Mouse (Mus musculus): ENCODE results near the gene Tmprss3.

Tmprss3 gene

DNA sequence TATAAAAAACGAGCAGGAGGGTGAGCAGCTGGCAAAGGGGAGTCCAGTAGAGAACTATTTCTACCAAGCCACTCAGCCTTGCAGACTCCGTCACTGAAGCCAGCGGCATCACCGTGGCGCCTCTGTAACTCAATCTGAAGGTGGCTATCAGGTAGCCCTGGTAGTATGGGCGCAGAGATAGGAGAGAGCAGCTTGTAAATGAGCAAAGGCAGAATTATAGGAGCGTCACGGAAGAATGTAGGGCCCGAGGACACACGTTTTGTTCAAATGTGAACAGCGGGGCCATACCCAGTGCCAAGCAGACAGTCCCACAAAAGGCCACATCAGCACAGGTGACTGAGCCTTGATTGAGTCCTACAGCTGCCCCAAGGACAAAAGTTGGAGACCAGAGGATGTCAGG lies at the start of gene Tmprss3:
Gene Tmprss3, minus strand, starts transcription at position 101 of the 400 bp plus-strand sequence.
- no peak for DNase-seq

DNA sequence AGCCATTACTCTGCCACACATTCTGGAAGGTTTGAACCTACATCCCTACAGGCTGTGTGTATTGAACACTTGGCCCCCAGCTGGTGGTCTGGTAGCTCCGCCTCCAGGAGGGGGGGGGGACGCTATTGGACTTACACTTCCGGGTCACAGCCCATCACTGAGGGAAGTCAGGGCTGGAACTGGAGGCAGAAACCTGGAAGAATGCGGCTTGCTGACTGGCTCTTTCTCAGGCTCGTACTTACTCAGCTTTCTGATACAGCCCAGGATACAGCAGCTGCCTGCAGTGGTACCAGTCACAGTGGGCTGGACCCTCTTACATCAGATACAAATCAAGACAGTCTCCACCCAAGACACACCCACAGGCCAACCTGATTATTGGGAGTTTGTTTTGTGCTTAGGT lies 48.4 kb upstream of the Tmprss3 start:
- DNase-seq = no peak

DNA sequence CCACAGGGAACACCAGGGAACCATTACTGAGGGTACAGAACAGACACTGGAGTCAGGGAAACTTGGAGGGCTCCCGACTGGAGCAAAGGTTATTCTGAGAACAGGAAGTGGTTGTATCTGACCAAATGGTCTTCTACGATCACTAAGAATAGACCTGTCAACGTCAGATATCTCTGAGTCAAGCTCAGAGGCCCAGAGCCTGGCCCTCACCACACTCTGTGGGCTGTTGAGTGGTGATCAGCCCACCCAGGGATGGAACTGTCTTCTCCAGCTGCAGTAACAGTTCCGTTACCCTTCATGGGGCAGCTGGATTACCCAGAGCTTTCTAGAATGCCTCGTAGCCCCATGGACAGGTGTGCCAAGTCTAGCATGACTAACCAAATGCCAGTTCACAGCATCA lies 46.5 kb upstream of the Tmprss3 start:
- DNase-seq = no peak

DNA sequence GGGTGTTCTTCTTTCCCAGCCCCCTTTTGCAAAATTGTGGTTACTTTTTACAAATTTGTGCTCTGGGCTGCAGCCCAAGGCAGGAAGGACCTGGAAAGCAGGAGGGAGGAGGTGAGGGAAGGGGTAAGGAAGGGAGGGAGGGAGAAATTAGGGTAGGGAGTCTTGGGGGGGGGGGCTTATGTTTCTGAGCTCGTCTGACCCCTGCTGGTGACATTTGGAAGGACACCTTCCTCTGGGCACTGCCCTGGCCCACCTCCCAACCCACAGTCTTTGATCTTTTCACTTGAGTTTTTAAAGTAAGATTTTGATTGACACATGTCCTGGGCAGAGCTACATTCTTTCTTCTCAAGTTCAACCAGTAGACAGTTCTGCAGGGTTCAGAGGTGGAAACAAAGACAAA lies 44.0 kb upstream of the Tmprss3 start:
- no peak for DNase-seq

DNA sequence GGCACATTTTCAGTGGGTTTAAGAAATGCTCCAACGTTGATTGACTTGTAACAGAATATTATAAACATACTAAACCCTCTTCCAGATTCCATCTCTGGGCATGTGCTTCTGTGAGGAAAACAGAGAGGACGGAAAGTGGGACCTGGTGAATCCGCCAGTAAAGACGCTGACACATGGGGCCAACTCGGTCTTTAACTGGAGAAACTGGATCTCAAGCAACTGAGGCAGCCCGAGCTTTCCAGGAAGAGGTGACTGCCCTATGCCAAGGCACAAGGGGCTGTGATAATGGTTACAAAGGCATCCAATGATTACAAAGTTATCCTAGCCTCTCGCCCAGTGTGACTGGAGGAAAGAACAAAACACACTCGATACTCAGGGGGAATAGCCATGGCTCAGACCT lies 42.4 kb upstream of the Tmprss3 start:
- DNase-seq = no peak

DNA sequence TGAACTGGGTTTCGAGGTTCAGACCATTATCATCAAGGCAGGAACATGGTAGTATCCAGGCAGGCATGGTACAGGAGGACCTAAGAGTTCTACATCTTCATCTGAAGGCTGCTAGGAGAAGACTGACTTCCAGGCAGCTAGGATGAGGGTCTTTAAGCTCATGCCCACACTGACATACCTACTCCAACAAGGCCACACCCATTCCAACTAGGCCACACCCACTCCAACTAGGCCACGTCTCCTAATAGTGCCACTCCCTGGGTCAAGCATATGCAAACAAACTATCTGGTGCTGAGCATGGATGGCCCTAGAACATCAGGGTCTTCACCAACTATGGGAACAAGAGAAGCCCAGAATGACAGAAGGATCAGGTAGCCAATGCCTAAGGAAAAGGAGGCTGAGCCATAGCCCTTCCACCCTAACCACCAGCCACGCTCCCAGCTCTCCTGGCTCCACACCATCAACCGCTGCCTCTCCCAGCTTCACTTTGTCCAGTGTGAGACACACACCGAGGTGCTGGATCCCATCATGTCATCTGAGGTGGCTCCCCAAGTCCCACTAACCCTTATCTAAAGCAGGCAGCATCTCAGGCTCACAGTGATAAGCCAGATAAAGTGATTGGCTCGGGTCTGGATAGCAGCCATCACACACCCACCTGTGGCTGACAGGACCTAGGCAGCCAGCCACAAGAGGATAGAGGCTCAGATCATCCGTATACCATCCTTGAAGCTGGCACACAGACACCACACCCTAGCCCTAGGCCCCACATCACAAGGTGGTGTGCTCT lies 39.6 kb upstream of the Tmprss3 start:
- no peak for DNase-seq

DNA sequence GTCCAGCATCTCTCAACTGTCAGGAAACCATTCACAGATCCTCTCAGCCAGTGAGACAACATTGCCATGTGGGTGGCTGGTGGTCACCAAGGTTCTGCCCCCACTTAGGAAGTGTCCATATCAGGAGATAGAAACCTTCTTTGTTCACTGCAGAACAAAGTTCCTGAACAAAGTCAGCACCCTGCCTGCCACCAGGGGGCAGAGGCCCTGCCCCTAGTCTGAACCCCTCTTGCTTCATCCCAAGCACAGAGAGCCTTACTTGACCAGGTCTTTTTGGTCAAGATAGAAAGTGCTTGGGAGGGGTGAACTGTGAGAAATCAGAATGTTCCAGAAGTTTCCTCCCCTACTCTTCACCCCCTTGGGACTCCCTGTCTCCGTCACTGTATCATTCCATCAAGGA lies 37.1 kb upstream of the Tmprss3 start:
- DNase-seq = no peak

DNA sequence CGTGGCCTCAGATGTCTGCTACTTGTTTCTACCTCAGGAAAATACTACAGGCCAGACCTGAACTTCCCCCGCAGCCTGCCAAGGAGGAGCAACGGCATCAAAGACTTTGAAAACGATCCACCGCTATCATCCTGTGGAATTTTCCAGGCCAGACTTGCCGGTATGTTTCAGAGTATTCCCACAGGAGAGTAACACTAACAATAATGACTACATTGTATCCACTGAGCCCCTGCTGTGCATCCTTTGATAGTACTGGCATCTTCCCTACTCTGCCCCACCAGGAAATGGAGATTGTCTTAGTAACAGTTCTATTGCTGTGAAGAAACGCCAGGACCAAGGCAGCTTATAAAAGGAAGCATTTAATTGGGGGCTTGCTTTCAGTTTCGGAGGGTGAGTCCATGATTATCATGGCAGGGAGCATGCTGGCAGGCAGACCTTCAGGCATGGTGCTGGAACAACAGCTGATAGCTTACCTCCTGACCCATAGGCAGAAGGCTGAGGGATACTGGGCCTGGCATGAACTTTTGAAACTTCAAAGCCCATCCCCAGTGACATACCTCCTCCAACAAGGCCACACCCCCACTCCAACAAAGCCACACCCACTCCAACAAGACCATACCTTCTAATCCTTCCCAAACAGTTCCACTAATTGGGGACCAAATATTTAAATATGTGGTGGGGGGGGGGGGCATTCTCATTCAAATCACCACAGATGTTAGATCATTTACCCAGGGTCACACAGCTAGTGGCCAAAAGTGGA lies 33.7 kb upstream of the Tmprss3 start:
- no peak for DNase-seq

DNA sequence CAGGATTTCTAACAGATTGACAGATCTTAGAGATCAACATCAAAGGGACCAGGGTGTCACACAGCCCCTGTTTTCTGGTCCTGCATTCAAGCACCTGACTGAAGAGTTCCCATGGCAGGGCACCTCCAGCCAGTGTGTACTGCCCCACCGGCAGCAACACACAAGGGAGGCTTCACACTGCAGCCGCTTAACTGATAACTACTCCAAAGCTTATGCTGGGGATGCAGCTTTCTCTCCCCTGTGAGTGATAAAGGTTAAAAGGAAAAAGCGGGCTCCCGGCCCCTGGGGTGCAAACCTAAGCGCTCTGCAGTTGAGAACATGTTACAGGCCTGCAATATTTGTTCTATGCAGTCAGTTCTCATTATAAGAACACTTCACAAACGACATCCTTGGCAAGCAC lies 33.0 kb upstream of the Tmprss3 start:
- no peak for DNase-seq

DNA sequence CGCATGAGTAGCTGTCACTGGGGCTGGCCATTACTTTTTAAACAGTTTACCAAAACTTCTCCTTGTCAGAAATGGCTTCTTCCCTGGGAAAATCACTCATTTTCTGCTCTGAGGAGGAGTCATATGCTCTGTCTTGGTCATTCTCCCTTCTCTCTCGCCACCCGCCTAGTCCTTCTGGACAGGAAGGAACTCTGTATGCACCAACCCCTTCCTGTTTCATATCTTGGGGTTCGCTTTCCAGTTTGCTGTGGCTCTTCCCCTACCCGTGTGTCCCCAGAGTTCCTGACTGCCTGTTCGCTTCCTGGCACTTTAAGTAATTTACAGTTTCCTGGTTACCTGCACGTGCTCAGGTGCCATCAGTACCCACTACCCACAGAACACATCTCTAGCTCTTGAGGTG lies 28.2 kb upstream of the Tmprss3 start:
- DNase-seq = no peak

DNA sequence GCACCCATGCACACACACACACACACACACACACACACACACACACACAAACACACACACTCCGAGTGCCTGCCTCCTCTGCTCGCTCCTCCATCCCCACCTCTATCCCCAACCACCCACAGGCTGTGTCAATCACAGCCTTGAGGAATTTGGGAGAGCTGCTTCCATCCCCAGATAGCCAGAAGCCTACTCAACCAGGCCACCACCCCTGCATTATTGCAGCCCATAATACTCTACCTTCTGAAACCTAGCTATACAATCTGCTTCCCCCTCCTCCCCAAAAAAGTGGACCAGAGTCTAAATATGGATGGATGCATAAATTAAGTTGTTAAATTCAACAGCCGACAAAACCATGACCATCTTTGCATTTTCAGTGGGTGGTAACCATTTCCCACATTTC lies 27.6 kb upstream of the Tmprss3 start:
- no peak for DNase-seq

DNA sequence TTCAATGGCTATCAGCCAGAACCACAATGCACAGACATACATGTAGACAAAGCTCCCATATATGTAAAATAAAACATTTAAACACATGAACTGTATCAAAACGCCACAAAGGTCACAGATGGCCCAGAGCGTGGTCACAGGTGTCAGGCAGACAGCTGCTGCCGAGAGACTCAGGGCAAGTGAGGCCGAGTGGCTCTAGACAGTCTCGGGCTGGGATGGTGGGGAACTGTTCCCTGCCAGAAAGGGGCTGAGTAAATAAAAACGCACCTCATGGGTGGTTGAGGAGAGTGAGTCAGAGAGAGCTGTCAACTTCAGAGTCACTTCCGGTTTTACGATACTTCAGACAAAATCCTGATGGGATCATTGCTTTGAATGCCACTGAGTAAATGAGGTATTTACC lies 25.8 kb upstream of the Tmprss3 start:
- DNase-seq = no peak

DNA sequence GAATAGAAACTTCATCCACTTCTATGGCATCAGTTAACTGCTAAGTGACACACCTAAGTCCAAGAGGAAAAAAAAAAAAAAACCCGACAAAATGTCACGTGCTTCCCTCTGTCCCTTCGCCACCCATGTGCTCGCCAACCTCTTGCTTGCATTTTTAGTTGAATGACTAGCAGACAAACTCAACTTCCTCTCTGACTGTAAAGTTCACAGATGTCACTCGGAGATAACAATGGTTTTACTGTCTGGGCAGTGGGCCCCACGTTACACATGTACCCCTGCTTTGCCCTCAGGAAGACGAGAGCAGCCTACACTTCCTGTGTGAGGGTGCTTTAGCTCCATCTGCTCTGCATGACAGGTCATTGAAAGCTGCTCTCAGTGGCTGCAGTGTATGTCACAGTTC lies 25.1 kb upstream of the Tmprss3 start:
- DNase-seq = no peak

DNA sequence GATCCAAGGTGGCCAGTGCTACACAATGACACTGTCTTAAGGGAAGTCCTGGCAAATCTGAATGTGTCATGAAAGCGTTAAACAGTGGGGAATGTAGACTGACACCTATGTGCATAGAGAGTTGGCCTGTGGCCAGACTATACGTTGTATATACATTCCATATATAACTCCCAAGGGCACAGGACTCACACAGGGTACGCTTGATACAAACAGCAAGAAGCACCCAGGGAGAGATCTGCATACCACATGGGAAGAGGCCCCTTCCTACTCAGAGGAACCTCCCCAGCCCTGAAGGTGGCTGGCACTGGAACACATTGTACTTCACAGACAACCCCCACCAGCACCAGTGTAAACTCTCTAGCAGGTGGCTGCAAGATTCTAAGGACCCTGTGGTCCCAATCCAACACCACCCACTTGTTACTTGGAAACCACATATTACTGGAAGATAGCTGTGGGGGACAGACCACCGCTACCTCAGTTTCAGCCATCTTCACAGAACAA lies 24.1 kb upstream of the Tmprss3 start:
- no peak for DNase-seq

DNA sequence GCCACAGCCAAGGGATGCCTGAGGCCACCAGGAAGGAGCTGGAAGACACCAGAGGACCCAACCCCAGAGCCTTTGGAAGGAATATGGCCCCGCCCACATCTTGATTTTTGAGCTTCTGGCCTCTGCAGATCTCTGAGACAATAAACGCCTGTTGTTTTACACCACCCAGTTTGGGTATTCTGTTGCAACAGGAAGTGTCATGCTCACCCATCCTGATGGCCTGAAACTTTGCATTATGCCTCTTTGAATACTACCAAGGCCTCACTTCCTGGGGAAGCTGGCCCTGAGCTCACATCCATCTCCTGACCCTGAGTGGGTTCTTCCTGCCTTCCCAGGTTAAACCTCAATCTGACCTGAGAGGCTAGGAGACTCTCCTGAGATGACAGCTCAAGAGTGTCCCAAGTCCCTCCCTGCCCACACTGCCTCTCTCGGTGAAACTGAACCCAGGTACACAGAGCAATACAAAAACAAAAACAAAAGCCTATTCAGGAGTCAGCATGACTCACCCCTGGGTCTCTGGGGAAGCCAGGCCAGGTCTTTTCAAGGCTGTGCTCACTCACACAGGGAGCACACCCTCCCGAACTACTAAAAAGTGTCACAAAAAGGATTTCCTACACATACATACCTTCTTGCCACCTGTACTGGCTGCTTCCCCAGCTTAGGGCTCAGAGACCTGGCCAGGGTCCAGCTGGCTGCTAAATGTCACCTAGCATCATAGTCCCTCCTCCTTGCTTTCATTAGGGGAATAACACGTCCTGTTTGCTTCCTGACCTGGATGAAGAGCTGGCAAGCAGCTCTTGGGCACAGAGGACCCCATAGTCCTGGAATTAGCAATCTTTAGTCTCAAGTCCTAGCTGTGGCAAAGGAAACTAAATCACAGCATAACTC lies 17.5 kb upstream of the Tmprss3 start:
- DNase-seq = no peak

DNA sequence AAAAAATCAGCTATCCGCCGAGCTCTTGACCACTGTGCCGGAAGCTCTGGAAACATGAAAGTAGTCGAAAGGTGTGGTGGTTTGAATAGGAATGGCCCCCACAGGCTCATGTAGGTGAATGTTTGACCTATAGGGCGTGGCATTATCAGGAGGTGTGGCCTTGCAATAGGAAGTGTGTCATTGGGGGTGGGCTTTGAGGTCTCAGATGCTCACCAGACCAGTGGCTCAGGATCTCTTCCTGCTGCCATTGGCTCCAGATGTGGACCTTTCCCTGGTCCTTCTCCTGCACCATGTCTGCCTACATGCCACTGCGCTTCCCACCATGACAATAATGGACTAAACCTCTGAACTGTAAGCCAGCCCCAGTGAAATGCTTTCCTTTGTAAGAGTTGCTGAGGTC lies 13.1 kb upstream of the Tmprss3 start:
- no peak for DNase-seq

DNA sequence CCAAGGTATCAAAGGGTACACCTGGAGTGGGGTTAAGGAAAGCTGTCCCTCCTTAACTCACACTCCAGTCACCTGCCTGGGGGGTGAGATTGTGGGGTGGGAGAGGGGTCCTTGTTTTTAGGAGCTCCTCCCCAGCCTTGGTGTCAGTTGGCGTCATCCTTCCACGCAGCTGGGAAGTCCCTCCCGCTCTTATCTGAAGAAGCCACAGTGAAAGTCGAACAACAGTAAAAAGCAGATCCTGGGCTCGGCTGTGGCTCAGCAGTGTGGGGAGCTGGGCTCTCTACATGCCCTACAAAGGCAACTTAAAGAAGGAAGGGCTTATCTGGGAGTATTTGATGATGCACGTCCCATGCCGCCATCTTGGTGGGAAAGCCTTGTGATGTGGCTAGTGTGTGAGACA lies 11.5 kb upstream of the Tmprss3 start:
- DNase-seq = no peak

DNA sequence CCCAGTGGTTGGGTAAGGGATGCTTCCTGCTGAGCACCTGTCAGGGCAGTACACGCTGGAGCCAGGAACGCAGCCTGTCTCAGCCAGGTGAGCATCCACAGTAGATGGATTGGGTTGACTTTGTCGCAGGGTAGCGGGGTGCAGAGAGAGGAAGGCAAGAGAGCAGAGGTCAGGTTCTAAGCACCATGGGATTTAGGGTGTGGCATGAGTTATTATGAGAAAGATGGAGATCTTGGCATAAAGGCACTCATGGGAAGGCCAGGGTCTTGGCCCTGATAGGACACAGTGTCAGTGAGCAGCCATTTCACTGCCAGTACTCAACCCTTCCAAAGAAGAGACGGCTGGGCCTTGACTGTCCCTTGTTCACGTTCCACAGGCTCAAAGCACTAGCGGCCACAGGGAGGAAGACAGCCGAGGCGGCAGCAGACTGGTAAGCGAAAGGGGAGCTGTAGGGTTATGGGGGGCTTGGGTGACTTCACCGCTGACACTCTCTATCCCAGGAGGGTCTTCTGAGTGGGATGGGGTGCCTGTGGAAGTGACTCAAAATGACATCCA lies 10.7 kb upstream of the Tmprss3 start:
- no peak for DNase-seq

DNA sequence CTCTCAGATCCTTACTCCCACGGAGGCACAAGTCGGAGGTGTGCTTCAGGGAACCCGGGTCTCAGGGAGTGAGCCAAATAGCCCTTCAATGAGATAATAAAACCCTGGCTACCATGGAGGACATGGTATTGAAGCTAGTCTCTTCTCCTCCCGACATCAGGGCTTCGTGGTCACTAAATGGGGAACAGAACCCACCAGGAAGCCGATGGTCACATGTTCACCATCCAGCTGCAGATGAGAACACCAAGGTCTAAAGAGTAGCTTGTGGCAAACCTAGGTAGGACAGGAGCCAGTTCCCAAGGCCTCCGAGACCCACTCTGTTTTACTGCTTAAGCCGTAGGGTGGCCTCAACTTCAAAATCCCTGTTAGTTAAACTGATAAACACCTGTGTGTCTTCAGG lies 9.9 kb upstream of the Tmprss3 start:
- DNase-seq = no peak

DNA sequence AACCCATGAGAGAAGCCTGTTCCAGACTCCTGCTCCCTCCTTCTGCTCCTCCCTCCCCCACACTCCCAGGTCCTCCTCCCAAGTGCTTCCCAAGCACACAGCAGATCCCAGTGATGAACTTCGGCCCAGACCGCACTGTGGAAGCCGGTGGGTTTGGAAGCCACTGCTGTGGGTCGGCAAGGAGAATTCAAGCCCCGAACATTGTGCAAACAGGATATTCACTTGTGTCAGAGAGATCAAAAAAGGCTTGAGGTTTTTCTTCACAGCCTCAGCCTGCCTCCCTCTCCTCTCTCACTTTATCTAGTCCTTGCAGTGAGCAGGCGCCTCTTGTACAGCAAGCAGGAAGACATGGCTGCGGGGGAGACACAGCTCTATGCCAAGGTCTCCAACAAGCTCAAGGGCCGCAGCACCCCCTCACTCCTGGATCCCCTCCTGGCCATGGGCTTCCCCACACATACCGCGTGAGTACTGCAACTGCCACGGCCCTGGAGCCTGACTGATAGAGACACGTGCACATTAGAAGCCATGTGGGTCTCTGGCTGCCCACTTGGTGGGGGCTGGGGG lies 9.1 kb upstream of the Tmprss3 start, which contains the start of gene Ubash3a:
Gene Ubash3a, plus strand, starts transcription at position 103 of the 564 bp plus-strand sequence.
- DNase-seq = no peak

DNA sequence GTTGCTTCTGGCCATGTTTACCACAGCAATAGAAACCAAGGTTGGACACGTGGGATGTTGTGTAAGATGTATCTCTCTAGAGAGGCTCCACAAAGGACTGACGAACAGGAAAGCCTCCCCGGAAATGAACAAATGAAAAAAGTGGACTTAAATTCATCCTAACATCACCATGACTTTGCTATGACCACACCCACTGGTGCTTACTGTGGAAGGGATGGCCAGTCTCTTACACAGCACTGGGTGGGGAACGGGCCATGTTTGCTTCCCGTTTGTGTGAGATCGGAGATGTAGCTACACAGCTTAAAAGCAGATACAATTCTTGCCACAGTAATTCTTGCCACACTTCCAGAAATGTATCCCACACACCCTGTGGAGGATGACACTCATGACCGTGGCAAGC lies 2.5 kb downstream of the Tmprss3 start:
- no peak for DNase-seq

DNA sequence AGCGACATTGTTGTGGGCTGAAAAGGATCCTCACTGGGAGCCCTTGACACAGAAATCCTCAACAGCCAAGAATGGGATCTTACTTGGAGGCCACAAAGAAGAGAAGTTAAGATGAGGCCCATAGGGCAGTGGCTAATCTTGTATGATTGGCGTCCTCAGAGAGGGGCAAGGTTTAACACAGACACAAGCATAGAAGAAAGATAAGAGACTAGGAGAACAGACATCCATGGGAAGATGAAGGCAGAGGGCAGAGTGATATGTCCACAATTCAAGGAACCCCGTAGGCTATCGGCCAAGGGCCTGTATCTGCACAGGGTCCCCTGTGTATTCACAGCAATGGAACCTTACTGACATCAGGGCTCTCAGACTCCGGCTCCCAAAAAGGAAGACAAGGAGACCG lies 3.6 kb downstream of the Tmprss3 start:
- no peak for DNase-seq

DNA sequence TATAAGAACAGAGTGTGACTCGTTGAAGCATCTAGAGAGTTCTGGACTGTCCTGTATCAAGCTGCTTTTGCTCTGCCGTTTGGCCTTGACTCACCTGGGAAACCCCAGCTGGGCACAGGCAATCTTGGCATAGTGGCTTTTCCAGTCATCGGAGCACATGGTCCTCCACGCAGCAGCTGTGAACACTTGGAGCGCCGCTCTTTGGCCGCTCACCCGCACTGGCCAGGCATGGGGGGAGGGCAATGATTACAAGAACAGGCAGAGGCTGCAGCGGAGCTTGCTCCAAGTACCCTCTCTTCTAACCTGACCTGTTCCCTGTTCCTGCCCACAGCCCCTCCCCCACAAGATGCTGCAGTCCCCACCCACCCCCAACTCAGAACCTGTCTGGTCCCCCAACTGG lies 5.4 kb downstream of the Tmprss3 start:
- DNase-seq = no peak
